Mouse (Mus musculus) ES-Bruce4 (cell line): ENCODE data around the gene Clec2g.

Experiments used
- CTCF ChIP-seq: IDR thresholded peaks from one replicate; pipeline ENCODE4 v1.8.1; 2011; ENCODE audit warnings: low read depth, low read length
- EP300 ChIP-seq: IDR thresholded peaks from 2 replicates; pipeline ENCODE4 v1.6.1; 2011; ENCODE audit warnings: low read depth, low read length; ENCODE audit not compliant: insufficient read depth

GRCm38 (mm10) chr6:129008552-129008951, 74.4 kb downstream of the Clec2g start:
- TF ChIP-seq EP300, result no peak
- no peak for TF ChIP-seq CTCF
